Mouse (Mus musculus) heart, adult 9 months (tissue): Measurements from ENCODE around the gene Wdr63.
A peak's percentile ranks its signal among the peaks of the same experiment; 100 is the strongest.

Source experiments
- DNase-seq, 2 experiments: peaks; one replicate each; pipeline ENCODE4 v3.0.0; 2022; ENCODE audit warnings: low spot score in 2 of 2

The Wdr63 gene

GRCm38 (mm10) chr3:146107921-146108571 lies at the start of gene Wdr63:
TSS of gene Wdr63 (minus strand) at chr3:146108130.
- peak; percentile 54 to 57 for DNase-seq

- no peak for DNase-seq
These were observed 48.9 kb upstream of the Wdr63 start for GRCm38 (mm10) chr3:146156811-146157210.

- no peak for DNase-seq
These were observed 48.0 kb upstream of the Wdr63 start for GRCm38 (mm10) chr3:146155628-146156576.

- peak; percentile 21 to 30 for DNase-seq
These were observed 46.1 kb upstream of the Wdr63 start for GRCm38 (mm10) chr3:146153862-146154611.

- no peak for DNase-seq
These were observed 45.0 kb upstream of the Wdr63 start for GRCm38 (mm10) chr3:146152913-146153312.

GRCm38 (mm10) chr3:146152348-146152747 lies 44.4 kb upstream of the Wdr63 start:
- DNase-seq, result peak in 1 of 2 experiments; percentile 9

- DNase-seq, result no peak
These were observed 43.8 kb upstream of the Wdr63 start for GRCm38 (mm10) chr3:146151755-146152154.

GRCm38 (mm10) chr3:146151328-146151727 lies 43.4 kb upstream of the Wdr63 start:
- DNase-seq, result no peak

GRCm38 (mm10) chr3:146150560-146150959 lies 42.6 kb upstream of the Wdr63 start:
- DNase-seq, result no peak

- DNase-seq, result peak; percentile 25 to 29
These were observed 42.1 kb upstream of the Wdr63 start for GRCm38 (mm10) chr3:146150058-146150400.

GRCm38 (mm10) chr3:146149156-146150057 lies 41.5 kb upstream of the Wdr63 start, which contains the start of gene Mcoln2:
TSS of gene Mcoln2 (plus strand) at chr3:146149833.
- no peak for DNase-seq

- no peak for DNase-seq
These were observed 38.2 kb upstream of the Wdr63 start for GRCm38 (mm10) chr3:146146131-146146530.

- DNase-seq, result no peak
These were observed 37.6 kb upstream of the Wdr63 start for GRCm38 (mm10) chr3:146145501-146145900.

- no peak for DNase-seq
These were observed 34.6 kb upstream of the Wdr63 start for GRCm38 (mm10) chr3:146142523-146142922.

GRCm38 (mm10) chr3:146140276-146140675 lies 32.3 kb upstream of the Wdr63 start:
- no peak for DNase-seq

- no peak for DNase-seq
These were observed 28.5 kb upstream of the Wdr63 start for GRCm38 (mm10) chr3:146136422-146136821.

GRCm38 (mm10) chr3:146135417-146135816 lies 27.5 kb upstream of the Wdr63 start:
- DNase-seq, result no peak

- DNase-seq, result no peak
These were observed 26.9 kb upstream of the Wdr63 start for GRCm38 (mm10) chr3:146134834-146135233.

GRCm38 (mm10) chr3:146127205-146127604 lies 19.3 kb upstream of the Wdr63 start:
- no peak for DNase-seq

GRCm38 (mm10) chr3:146123464-146123825 lies 15.5 kb upstream of the Wdr63 start:
- DNase-seq, result no peak

GRCm38 (mm10) chr3:146122807-146123463 lies 15.0 kb upstream of the Wdr63 start:
- DNase-seq, result no peak
